Mouse (Mus musculus): Measurements from ENCODE around the gene Cd59a. TPM values are rescaled to one million over a fixed set of nuclear protein-coding genes. Genes with fewer than 3 reads are reported as not detected.

The Cd59a gene
- polyA plus RNA-seq, 1 experiment from 2014 or later = 17.8 TPM

- no peak for TF ChIP-seq CTCF (IDR thresholded peaks at IDR 0.05; ENCODE audit: low read depth)
- Histone ChIP-seq H3K27ac (ENCODE audit: low read depth) (peak overlapping the region; percentile 62), H3K36me3 (ENCODE audit: insufficient read depth) (no peaks in the 10 kb centered on the region), H3K9ac (no peak overlapping the region), H3K4me2 (peak overlapping the region; percentile 91), H3K4me1 (ENCODE audit: insufficient read depth) (0 out of 2 replicates have a peak, but pooled peaks cover 3% of the 10 kb centered on the region), H3K27me3 (ENCODE audit: insufficient read depth, low read length) (0 out of 2 replicates have a peak, but pooled peaks cover 3% of the 10 kb centered on the region), H3K4me3 (ENCODE audit: low read depth, low read length) (peak overlapping the region; percentile 54), H3K9me3 (ENCODE audit: low read depth, low read length) (no peaks in the 10 kb centered on the region)
- DNase-seq (no peak), ATAC-seq (ENCODE audit: insufficient read depth) (no peak)
- 70% methylated on average over 8 of the region's 8 CpGs for WGBS
Observed at GRCm38 (mm10) chr2:104121681-104122504, 26.3 kb downstream of the Cd59a start.

- ATAC-seq (ENCODE audit: insufficient read depth) (peak; percentile 94), DNase-seq (peak; percentile 97)
- Histone ChIP-seq H3K27ac (ENCODE audit: low read depth) (peak within 1 kb of the TSS; percentile 62), H3K27me3 (ENCODE audit: insufficient read depth, low read length) (0 out of 2 replicates have a peak, but pooled peaks cover 3% of the 10 kb centered on the region), H3K4me3 (ENCODE audit: low read depth, low read length) (peak within 1 kb of the TSS; percentile 54), H3K9me3 (ENCODE audit: low read depth, low read length) (no peaks in the 10 kb centered on the region), H3K4me1 (ENCODE audit: insufficient read depth) (0 out of 2 replicates have a peak, but pooled peaks cover 3% of the 10 kb centered on the region), H3K36me3 (ENCODE audit: insufficient read depth) (no peaks in the 10 kb centered on the region), H3K4me2 (peak within 1 kb of the TSS; percentile 91), H3K9ac (peak within 1 kb of the TSS; percentile 74)
- TF ChIP-seq CTCF (IDR thresholded peaks at IDR 0.05; ENCODE audit: low read depth) = no peak
- under 1% methylated on average over 74 of the region's 74 CpGs for WGBS
Observed at GRCm38 (mm10) chr2:104122505-104123378, 27.1 kb downstream of the Cd59a start, which contains the start of gene A930018P22Rik. A930018P22Rik (plus strand) TSS chr2:104122769.

GRCm38 (mm10) chr2:104123540-104123939 is 27.9 kb downstream of the Cd59a start:
- H3K9ac ChIP-seq = peak overlapping the region; percentile 74
- 0 out of 2 replicates have a peak, but pooled peaks cover 3% of the 10 kb centered on the region for H3K4me1 ChIP-seq (ENCODE audit: insufficient read depth)
- WGBS = 37% methylated on average over 3 of the region's 3 CpGs
- no peak for TF ChIP-seq CTCF (IDR thresholded peaks at IDR 0.05; ENCODE audit: low read depth)
- H3K36me3 ChIP-seq (ENCODE audit: insufficient read depth) = no peaks in the 10 kb centered on the region
- H3K4me3 ChIP-seq (ENCODE audit: low read depth, low read length) = peak overlapping the region; percentile 54
- DNase-seq (no peak), ATAC-seq (ENCODE audit: insufficient read depth) (no peak)
- H3K27ac ChIP-seq (ENCODE audit: low read depth) = no peak overlapping the region
- H3K9me3 ChIP-seq (ENCODE audit: low read depth, low read length) = no peaks in the 10 kb centered on the region
- peak overlapping the region; percentile 91 for H3K4me2 ChIP-seq
- H3K27me3 ChIP-seq (ENCODE audit: insufficient read depth, low read length) = 0 out of 2 replicates have a peak, but pooled peaks cover 3% of the 10 kb centered on the region

- WGBS = 71% methylated on average over 5 of the region's 5 CpGs
Observed at GRCm38 (mm10) chr2:104124071-104124470, 28.5 kb downstream of the Cd59a start.

GRCm38 (mm10) chr2:104128803-104129531 is 33.4 kb downstream of the Cd59a start:
- Histone ChIP-seq H3K9me3 (ENCODE audit: low read depth, low read length) (no peaks in the 10 kb centered on the region), H3K4me1 (ENCODE audit: insufficient read depth) (no peaks in the 10 kb centered on the region), H3K27ac (ENCODE audit: low read depth) (no peak overlapping the region), H3K4me3 (ENCODE audit: low read depth, low read length) (no peak overlapping the region), H3K36me3 (ENCODE audit: insufficient read depth) (no peaks in the 10 kb centered on the region), H3K9ac (no peak overlapping the region), H3K4me2 (no peak overlapping the region), H3K27me3 (ENCODE audit: insufficient read depth, low read length) (0 out of 2 replicates have a peak, but pooled peaks cover 3% of the 10 kb centered on the region)
- no peak for TF ChIP-seq CTCF (IDR thresholded peaks at IDR 0.05; ENCODE audit: low read depth)
- DNase-seq (no peak), ATAC-seq (ENCODE audit: insufficient read depth) (no peak)
- 74% methylated on average over 13 of the region's 13 CpGs for WGBS

More at GRCm38 (mm10) chr2:104124071-104124470, 28.5 kb downstream of the Cd59a start:
- H3K9me3 ChIP-seq (ENCODE audit: low read depth, low read length) = no peaks in the 10 kb centered on the region
- ATAC-seq (ENCODE audit: insufficient read depth) = no peak
- H3K36me3 ChIP-seq (ENCODE audit: insufficient read depth) = no peaks in the 10 kb centered on the region
- H3K4me3 ChIP-seq (ENCODE audit: low read depth, low read length) = no peak overlapping the region
- no peak overlapping the region for H3K9ac ChIP-seq
- 0 out of 2 replicates have a peak, but pooled peaks cover 3% of the 10 kb centered on the region for H3K4me1 ChIP-seq (ENCODE audit: insufficient read depth)
- TF ChIP-seq CTCF (IDR thresholded peaks at IDR 0.05; ENCODE audit: low read depth) = no peak
- H3K27me3 ChIP-seq (ENCODE audit: insufficient read depth, low read length) = 0 out of 2 replicates have a peak, but pooled peaks cover 3% of the 10 kb centered on the region
- H3K4me2 ChIP-seq = no peak overlapping the region
- no peak for DNase-seq
- no peak overlapping the region for H3K27ac ChIP-seq (ENCODE audit: low read depth)

GRCm38 (mm10) chr2:104130165-104130564 is 34.6 kb downstream of the Cd59a start:
- no peak overlapping the region for H3K4me3 ChIP-seq (ENCODE audit: low read depth, low read length)
- WGBS = 49% methylated on average over 6 of the region's 6 CpGs
- no peak overlapping the region for H3K4me2 ChIP-seq
- H3K4me1 ChIP-seq (ENCODE audit: insufficient read depth) = no peaks in the 10 kb centered on the region
- H3K27ac ChIP-seq (ENCODE audit: low read depth) = no peak overlapping the region
- H3K27me3 ChIP-seq (ENCODE audit: insufficient read depth, low read length) = 0 out of 2 replicates have a peak, but pooled peaks cover 3% of the 10 kb centered on the region
- H3K9me3 ChIP-seq (ENCODE audit: low read depth, low read length) = no peaks in the 10 kb centered on the region
- no peak for DNase-seq
- ATAC-seq (ENCODE audit: insufficient read depth) = peak; percentile 63; the same call in 1 of the 2 replicates
- no peaks in the 10 kb centered on the region for H3K36me3 ChIP-seq (ENCODE audit: insufficient read depth)
- H3K9ac ChIP-seq = no peak overlapping the region
- no peak for TF ChIP-seq CTCF (IDR thresholded peaks at IDR 0.05; ENCODE audit: low read depth)
